Mouse (Mus musculus) lung, postnatal 0 days (tissue): ENCODE data around the gene Ccdc47.

Experiments
- CTCF ChIP-seq: IDR thresholded peaks from 2 replicates; pipeline ENCODE4 v1.5.1; 2016; ENCODE audit warnings: antibody characterized with exemption, mild to moderate bottlenecking
- EP300 ChIP-seq: IDR thresholded peaks from 2 replicates; pipeline ENCODE4 v1.6.1; 2016; ENCODE audit warnings: antibody characterized with exemption, mild to moderate bottlenecking, control low read depth

DNA sequence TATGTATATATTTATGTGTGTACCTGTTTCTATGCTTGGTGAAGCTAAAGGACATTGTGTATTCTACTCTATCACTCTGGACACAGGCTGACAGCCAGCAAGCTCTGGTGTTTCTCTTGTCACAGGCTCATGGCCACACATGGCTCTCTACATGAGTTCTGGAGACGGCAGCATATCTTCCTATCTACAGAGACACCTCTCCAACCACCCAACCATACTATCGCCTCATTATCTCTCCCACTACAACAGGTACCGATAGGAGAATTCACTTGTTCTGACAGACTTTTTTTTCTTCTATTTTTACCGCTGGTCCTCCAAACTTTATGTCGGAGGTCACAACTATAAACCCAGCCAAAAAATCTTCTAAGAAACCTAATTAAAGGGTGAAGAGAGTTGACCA is 23.9 kb downstream of the Ccdc47 start:
- TF ChIP-seq CTCF (no peak), EP300 (no peak)
